In the genomic region with DNA sequence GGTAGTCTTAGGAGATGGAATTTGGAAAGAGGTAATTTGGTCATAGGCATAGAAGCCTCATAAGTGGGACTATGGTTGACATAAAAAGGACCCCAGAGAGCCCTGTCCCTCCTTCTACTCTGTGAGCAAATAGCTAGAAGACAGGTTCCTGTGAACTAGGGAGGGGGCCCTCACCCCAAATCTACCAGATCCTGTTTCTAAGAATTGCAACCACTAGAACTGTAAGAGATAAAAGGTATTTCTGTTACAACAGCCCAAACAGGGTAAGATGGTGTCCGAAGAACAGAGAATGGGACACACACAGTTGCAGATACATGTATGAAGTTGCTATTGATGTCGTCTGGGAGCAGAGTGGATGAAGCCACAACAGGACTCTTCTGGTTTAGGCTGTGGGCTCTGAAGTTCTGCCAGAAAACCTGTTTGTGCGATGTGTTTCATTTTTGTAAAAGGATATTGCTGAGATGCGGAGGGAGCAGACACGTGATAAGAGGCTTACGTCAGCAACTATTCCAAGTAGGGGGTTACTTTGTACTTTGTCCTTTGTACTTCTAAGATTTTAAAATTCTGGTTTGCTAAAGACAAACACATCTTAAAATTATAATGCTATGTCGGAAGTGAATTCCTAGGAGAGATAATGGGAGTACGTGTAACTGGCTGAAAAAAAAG, we compare ENCODE assay signal across 8 mouse cellular contexts.
"Had no signal": no experiment of that assay in that cellular context is flagged by ENCODE, and none has a peak within 500 bp of the region (broad histone marks: within the 10 kb centered on the region; RNA-seq: fewer than 3 reads in every experiment).

No protein-coding gene starts in this region.

- ATAC-seq: lung, postnatal 0 days had no signal

- DNase-seq: kidney, adult 8-10 months; kidney, postnatal 36 days; lung, adult 2 months; lung, postnatal 36 days; midbrain, embryonic 14.5 days; right cerebral cortex, postnatal 14 days; thymus, postnatal 36 days had no signal
